Mouse (Mus musculus): ENCODE measurements around the gene Npm3. TPM values are rescaled to one million over a fixed set of nuclear protein-coding genes. Genes with fewer than 3 reads are reported as not detected.

The Npm3 gene
- total RNA-seq (2017) = 24.2 and 24.8 TPM in 2 replicates

- peak; percentile 58 for ATAC-seq (ENCODE audit: extremely low read depth, insufficient number of reproducible peaks, low FRiP score, poor library complexity, severe bottlenecking)
Measured at GRCm38 (mm10) chr19:45749243-45750043, at the start of gene Npm3. TSS of gene Npm3 (minus strand) at chr19:45749591.

GRCm38 (mm10) chr19:45796879-45797278, 47.5 kb upstream of the Npm3 start:
- no peak for ATAC-seq (ENCODE audit: extremely low read depth, insufficient number of reproducible peaks, low FRiP score, poor library complexity, severe bottlenecking)

- ATAC-seq (ENCODE audit: extremely low read depth, insufficient number of reproducible peaks, low FRiP score, poor library complexity, severe bottlenecking) = no peak; the same call in 1 of the 2 replicates
Measured at GRCm38 (mm10) chr19:45796061-45796556, 46.7 kb upstream of the Npm3 start.

- no peak for ATAC-seq (ENCODE audit: extremely low read depth, insufficient number of reproducible peaks, low FRiP score, poor library complexity, severe bottlenecking)
Measured at GRCm38 (mm10) chr19:45795406-45795944, 46.1 kb upstream of the Npm3 start.

- ATAC-seq (ENCODE audit: extremely low read depth, insufficient number of reproducible peaks, low FRiP score, poor library complexity, severe bottlenecking) = no peak
Measured at GRCm38 (mm10) chr19:45794718-45795117, 45.3 kb upstream of the Npm3 start.

GRCm38 (mm10) chr19:45792404-45792803, 43.0 kb upstream of the Npm3 start:
- ATAC-seq (ENCODE audit: extremely low read depth, insufficient number of reproducible peaks, low FRiP score, poor library complexity, severe bottlenecking) = no peak

GRCm38 (mm10) chr19:45789888-45790874, 40.8 kb upstream of the Npm3 start:
- peak; percentile 95 for ATAC-seq (ENCODE audit: extremely low read depth, insufficient number of reproducible peaks, low FRiP score, poor library complexity, severe bottlenecking)

GRCm38 (mm10) chr19:45789365-45789764, 40.0 kb upstream of the Npm3 start:
- no peak for ATAC-seq (ENCODE audit: extremely low read depth, insufficient number of reproducible peaks, low FRiP score, poor library complexity, severe bottlenecking)

- ATAC-seq (ENCODE audit: extremely low read depth, insufficient number of reproducible peaks, low FRiP score, poor library complexity, severe bottlenecking) = no peak
Measured at GRCm38 (mm10) chr19:45788337-45788736, 38.9 kb upstream of the Npm3 start.

GRCm38 (mm10) chr19:45787450-45787849, 38.1 kb upstream of the Npm3 start:
- ATAC-seq (ENCODE audit: extremely low read depth, insufficient number of reproducible peaks, low FRiP score, poor library complexity, severe bottlenecking) = no peak

GRCm38 (mm10) chr19:45785470-45785869, 36.1 kb upstream of the Npm3 start:
- ATAC-seq (ENCODE audit: extremely low read depth, insufficient number of reproducible peaks, low FRiP score, poor library complexity, severe bottlenecking) = no peak

GRCm38 (mm10) chr19:45783933-45784576, 34.7 kb upstream of the Npm3 start:
- ATAC-seq (ENCODE audit: extremely low read depth, insufficient number of reproducible peaks, low FRiP score, poor library complexity, severe bottlenecking) = no peak

GRCm38 (mm10) chr19:45783181-45783932, 34.0 kb upstream of the Npm3 start, which contains the start of gene Mgea5:
TSS of gene Mgea5 (minus strand) at chr19:45783837.
- ATAC-seq (ENCODE audit: extremely low read depth, insufficient number of reproducible peaks, low FRiP score, poor library complexity, severe bottlenecking) = peak; percentile 95

GRCm38 (mm10) chr19:45782315-45783001, 33.1 kb upstream of the Npm3 start:
- peak; percentile 28; the same call in 1 of the 2 replicates for ATAC-seq (ENCODE audit: extremely low read depth, insufficient number of reproducible peaks, low FRiP score, poor library complexity, severe bottlenecking)

GRCm38 (mm10) chr19:45781676-45782075, 32.3 kb upstream of the Npm3 start:
- no peak for ATAC-seq (ENCODE audit: extremely low read depth, insufficient number of reproducible peaks, low FRiP score, poor library complexity, severe bottlenecking)

GRCm38 (mm10) chr19:45780350-45780915, 31.0 kb upstream of the Npm3 start:
- ATAC-seq (ENCODE audit: extremely low read depth, insufficient number of reproducible peaks, low FRiP score, poor library complexity, severe bottlenecking) = no peak

- ATAC-seq (ENCODE audit: extremely low read depth, insufficient number of reproducible peaks, low FRiP score, poor library complexity, severe bottlenecking) = no peak
Measured at GRCm38 (mm10) chr19:45775486-45775885, 26.1 kb upstream of the Npm3 start.
